Mouse (Mus musculus) T-helper 17 cell (primary cell): ENCODE measurements at regions not wholly inside any gene's neighbourhood (a gene's known extent, or its start where the extent isn't known, plus 50 kb on each side); places are given as distances from the start of the nearest gene placed in this dataset.

Experiments used
- in situ Hi-C, 2 experiments: fragments of 300-600 bp; cut with MboI, MseI; formaldehyde crosslinking; loops; 1 replicate in 1 of 2; 2 replicates in 1 of 2; pipeline ENCODE4 v1.15.1; 2025; ENCODE audit warnings: high pct_unique_total_duplicates in 2 of 2

DNA sequence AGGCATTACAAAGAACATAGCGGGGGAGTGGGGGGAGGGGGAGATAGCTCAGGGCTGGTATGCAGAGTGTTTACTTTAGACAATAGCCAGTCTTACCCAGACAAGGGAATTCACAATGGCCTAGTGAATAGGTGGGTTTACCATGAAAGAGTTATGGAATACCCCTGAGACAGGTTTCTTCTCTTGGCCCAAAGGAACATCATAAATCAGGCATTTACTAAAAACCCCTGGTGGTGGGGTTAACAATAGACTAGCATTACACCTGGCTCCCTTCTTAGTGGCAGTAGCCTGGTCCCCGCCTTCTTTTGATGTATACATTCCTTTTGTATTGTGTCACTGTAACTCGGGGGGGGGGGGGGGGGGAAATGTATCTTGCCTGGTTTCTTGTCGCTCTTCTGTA lies 696.8 kb upstream of the Gm10801 start:
- in situ Hi-C loops: no loop called here

DNA sequence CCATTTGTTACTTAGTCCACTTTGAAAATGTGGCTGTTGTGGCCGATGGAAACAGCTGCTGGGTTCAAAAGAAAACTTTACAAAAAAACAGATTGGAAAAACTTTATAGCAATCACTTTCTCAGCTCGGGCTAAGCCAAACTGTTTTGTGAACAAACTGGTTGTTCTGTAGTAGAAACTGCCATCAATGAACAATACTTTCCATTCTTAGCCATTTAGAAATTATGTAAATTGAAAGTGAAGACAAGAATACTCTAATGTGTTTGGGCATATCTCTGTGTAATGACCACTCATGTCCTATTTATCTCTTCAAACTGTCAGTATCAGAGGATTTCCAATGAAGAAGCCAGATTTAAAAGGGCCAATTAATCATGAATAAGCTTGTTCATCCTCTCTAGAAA lies 686.6 kb upstream of the Gm10801 start:
- in situ Hi-C loops: loop anchor here in 1 of 2 experiments (5.0 kb wide), 1 partner anchor 352 kb away; no protein-coding TSS in a partner anchor

GRCm38 (mm10) chr2:97990666-97991065 lies 671.4 kb upstream of the Gm10801 start:
- in situ Hi-C loops: no loop called here

GRCm38 (mm10) chr2:98031956-98032355 lies 630.1 kb upstream of the Gm10801 start:
- in situ Hi-C loops: no loop called here

GRCm38 (mm10) chr2:98038760-98039159 lies 623.3 kb upstream of the Gm10801 start:
- in situ Hi-C loops: no loop called here
